Mouse (Mus musculus): ENCODE results near the gene Bcas3.

- TF ChIP-seq POLR2A (IDR thresholded peaks at IDR 0.05; ENCODE audit: borderline replicate concordance, low read depth, low read length), result no peak
- no peak for TF ChIP-seq CTCF (IDR thresholded peaks at IDR 0.05; ENCODE audit: low read depth, low read length)
These were observed 269.0 kb downstream of the Bcas3 start for GRCm38 (mm10) chr11:85621994-85622393.
